Mouse (Mus musculus) ES-E14 (cell line): ENCODE measurements at regions not wholly inside any gene's neighbourhood (a gene's known extent, or its start where the extent isn't known, plus 50 kb on each side); places are given as distances from the start of the nearest gene placed in this dataset.

Source experiments
- HCFC1 ChIP-seq: IDR thresholded peaks from 2 replicates; pipeline ENCODE4 v1.6.1; 2012; ENCODE audit warnings: low read length, inconsistent platforms, borderline replicate concordance; ENCODE audit not compliant: insufficient read depth
- MAFK ChIP-seq: IDR thresholded peaks from 2 replicates; pipeline ENCODE4 v1.6.1; 2014; ENCODE audit warnings: mild to moderate bottlenecking, low read depth, low read length, inconsistent platforms; ENCODE audit not compliant: insufficient read depth

DNA sequence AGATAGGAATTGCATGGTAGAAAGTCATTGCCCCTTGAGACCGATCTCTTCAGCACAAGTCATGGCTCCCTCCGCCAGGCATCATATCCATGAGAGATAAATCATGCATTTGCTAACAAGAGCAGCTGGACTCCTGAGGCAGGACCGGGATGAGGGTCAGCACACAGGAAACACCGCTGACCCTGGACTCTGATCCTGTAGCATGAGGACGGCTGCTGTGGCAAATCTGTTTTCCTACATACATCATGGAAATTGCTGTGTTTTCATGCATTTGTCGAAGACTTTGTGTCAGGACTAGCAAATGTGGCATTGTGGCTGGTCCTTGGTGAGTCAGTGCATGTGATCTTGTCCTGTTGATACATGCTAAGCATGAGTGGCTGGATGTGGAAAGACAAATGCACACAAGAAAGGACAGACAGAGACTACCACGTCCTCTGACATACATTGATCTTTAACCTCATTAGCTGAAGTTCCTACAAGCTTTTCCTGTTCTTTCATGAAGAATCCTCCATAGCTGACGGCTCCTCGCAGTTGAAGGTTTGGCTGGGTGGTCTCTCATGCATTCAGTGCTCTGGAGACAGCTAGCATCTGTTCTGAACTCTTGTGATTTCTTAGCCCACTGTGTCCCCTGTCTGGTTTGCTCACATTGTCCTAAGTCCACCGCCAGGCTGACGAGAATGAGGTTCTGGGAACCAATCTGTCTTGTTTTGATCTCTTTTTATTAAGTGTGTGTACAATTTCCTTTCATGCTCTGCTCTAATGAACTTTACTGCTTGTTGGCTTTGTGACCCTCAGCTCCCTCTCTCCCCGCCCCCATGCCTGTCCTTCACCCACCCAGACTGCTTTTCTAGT lies 90.8 kb upstream of the Ednra start:
- TF ChIP-seq HCFC1 (no peak), MAFK (no peak)
